Mouse (Mus musculus) bone marrow, adult 2 months (tissue): ENCODE measurements around the gene Itch.

ENCODE experiments used
- CTCF ChIP-seq: fragments of 200-500 bp; IDR thresholded peaks from 2 replicates; pipeline ENCODE4 v1.5.1; 2011; ENCODE audit warnings: low read length, control low read depth; ENCODE audit not compliant: control insufficient read depth, insufficient read depth
- POLR2A ChIP-seq: fragments of 200-500 bp; IDR thresholded peaks from 2 replicates; pipeline ENCODE4 v1.6.1; 2011; ENCODE audit warnings: low read depth, mild to moderate bottlenecking, control low read depth, low read length, borderline replicate concordance; ENCODE audit not compliant: control insufficient read depth

DNA sequence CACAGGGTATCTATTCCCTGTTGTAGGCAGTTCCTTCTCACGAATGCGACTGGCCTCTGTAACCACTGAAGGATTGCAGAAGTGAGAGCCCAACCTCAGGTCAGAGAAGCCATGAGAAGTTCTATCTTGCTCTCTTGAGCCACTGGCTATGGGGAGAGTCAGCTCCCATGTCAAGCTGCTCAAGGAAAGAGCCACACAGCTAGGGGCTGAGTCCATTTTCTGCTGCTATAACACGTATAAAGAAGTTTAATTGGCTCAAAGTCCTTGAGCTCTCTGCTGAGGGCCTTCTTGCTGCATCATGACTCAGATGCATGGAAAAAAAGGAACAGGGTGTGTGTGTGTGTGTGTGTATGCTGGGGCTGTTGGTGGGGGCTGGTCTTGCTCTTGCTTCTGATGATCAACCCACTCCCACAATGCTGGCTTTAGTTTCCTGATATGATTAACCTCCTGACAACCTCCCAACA, 32.5 kb upstream of the Itch start:
- no peak for TF ChIP-seq CTCF
- TF ChIP-seq POLR2A = no peak
